Mouse (Mus musculus) bone marrow, adult 2 months (tissue): ENCODE results near the gene Erp27.

ENCODE experiments used
- CTCF ChIP-seq: fragments of 200-500 bp; IDR thresholded peaks from 2 replicates; pipeline ENCODE4 v1.5.1; 2011; ENCODE audit warnings: low read length, control low read depth; ENCODE audit not compliant: control insufficient read depth, insufficient read depth
- POLR2A ChIP-seq: fragments of 200-500 bp; IDR thresholded peaks from 2 replicates; pipeline ENCODE4 v1.6.1; 2011; ENCODE audit warnings: low read depth, mild to moderate bottlenecking, control low read depth, low read length, borderline replicate concordance; ENCODE audit not compliant: control insufficient read depth

DNA sequence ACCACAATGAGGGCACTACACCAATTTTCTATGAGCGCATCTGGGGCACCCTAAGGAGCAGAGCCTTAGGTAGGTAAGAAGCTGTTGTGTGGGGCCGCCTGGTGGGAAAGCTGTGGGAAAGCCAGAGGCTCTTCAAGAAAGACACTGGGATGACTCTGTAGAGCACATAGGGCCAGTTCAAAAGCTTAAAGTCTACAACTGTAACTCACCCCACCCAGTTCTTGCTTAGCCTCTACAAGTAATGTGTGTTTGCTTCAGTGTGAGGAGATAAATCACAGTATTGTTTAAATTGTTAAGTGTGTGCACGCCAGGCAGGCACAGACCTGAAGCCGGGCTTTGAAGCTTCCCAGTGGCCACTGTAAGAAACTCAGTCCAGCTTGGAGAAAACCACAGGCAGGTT lies 55.8 kb downstream of the Erp27 start:
- TF ChIP-seq CTCF (no peak), POLR2A (no peak)
